Mouse (Mus musculus) MEL (cell line): ENCODE measurements around the gene 9130409I23Rik. TPM values are rescaled to one million over a fixed set of nuclear protein-coding genes. Genes with fewer than 3 reads are reported as not detected.

Experiments used
- DNase-seq: peaks from one replicate; pipeline ENCODE4 v3.0.0; 2011; ENCODE audit warnings: low read depth, low spot score
- H3K27ac ChIP-seq: 2 replicates; pipeline ENCODE4 v1.5.1; 2012; ENCODE audit warnings: low read depth, mild to moderate bottlenecking, control low read depth, low read length, moderate library complexity; ENCODE audit not compliant: control insufficient read depth
- H3K27me3 ChIP-seq, 2 experiments: fragments of 150-350 bp in 1 of 2; sonication (generic) in 1 of 2; 2 replicates each; pipeline ENCODE4 v1.6.1; 2012; ENCODE audit warnings: low read length in 2 of 2, mild to moderate bottlenecking in 2 of 2, improper control_type of control experiment in 1 of 2, moderate library complexity in 1 of 2; ENCODE audit not compliant: insufficient read depth in 2 of 2, control insufficient read depth in 1 of 2
- H3K36me3 ChIP-seq, 2 experiments: 2 replicates each; pipeline ENCODE4 v1.6.1; 2012 to 2014; ENCODE audit warnings: low read length in 2 of 2, improper control_type of control experiment in 1 of 2, inconsistent platforms in 1 of 2, mild to moderate bottlenecking in 1 of 2; ENCODE audit not compliant: insufficient read depth in 2 of 2, control insufficient read depth in 1 of 2
- H3K4me1 ChIP-seq, 2 experiments: fragments of 150-350 bp in 1 of 2; sonication (generic) in 1 of 2; 2 replicates each; pipeline ENCODE4 v1.6.1; 2012; ENCODE audit warnings: low read length in 2 of 2, improper control_type of control experiment in 1 of 2, mild to moderate bottlenecking in 1 of 2; ENCODE audit not compliant: insufficient read depth in 2 of 2, control insufficient read depth in 1 of 2
- H3K4me3 ChIP-seq, 2 experiments: fragments of 150-350 bp in 1 of 2; sonication (generic) in 1 of 2; 2 replicates each; pipeline ENCODE4 v1.5.1; 2012; ENCODE audit warnings: low read depth in 2 of 2, low read length in 2 of 2, mild to moderate bottlenecking in 2 of 2, moderate library complexity in 2 of 2, control low read depth in 1 of 2, improper control_type of control experiment in 1 of 2; ENCODE audit not compliant: control insufficient read depth in 1 of 2, insufficient read depth in 1 of 2
- H3K79me2 ChIP-seq: 2 replicates; pipeline ENCODE4 v1.6.1; 2012; ENCODE audit warnings: mild to moderate bottlenecking, low read length, moderate library complexity; ENCODE audit not compliant: control insufficient read depth, poor library complexity, insufficient read depth
- H3K9ac ChIP-seq: 2 replicates; pipeline ENCODE4 v1.6.1; 2012; ENCODE audit warnings: low read depth, mild to moderate bottlenecking, control low read depth, low read length, moderate library complexity; ENCODE audit not compliant: control insufficient read depth, poor library complexity, severe bottlenecking
- H3K9me3 ChIP-seq: fragments of 150-350 bp; sonication (generic); replicated peaks from 2 replicates; pipeline ENCODE4 v1.6.1; 2012; ENCODE audit warnings: mild to moderate bottlenecking, low read length, improper control_type of control experiment, moderate library complexity; ENCODE audit not compliant: insufficient read depth
- BHLHE40 ChIP-seq: IDR thresholded peaks from 2 replicates; pipeline ENCODE4 v1.6.1; 2012; ENCODE audit warnings: low read depth, mild to moderate bottlenecking, inconsistent platforms, low read length, improper control_type of control experiment, borderline replicate concordance
- CHD1 ChIP-seq: IDR thresholded peaks from 2 replicates; pipeline ENCODE4 v1.6.1; 2012; ENCODE audit warnings: low read depth, mild to moderate bottlenecking, inconsistent platforms, low read length, improper control_type of control experiment
- CTCF ChIP-seq, 3 experiments: IDR thresholded peaks in 2 of 3; conservative IDR thresholded peaks in 1 of 3; 2 replicates each; pipeline ENCODE4 v1.5.1; 2011 to 2012; ENCODE audit warnings: low read length in 3 of 3, low read depth in 2 of 3, mild to moderate bottlenecking in 2 of 3, improper control_type of control experiment in 1 of 3, inconsistent platforms in 1 of 3, mixed read lengths in 1 of 3, moderate library complexity in 1 of 3; ENCODE audit not compliant: control insufficient read depth in 1 of 3, insufficient read depth in 1 of 3, poor library complexity in 1 of 3, severe bottlenecking in 1 of 3
- HCFC1 ChIP-seq: IDR thresholded peaks from 2 replicates; pipeline ENCODE4 v1.6.1; 2012; ENCODE audit warnings: low read depth, mild to moderate bottlenecking, inconsistent platforms, low read length, improper control_type of control experiment, moderate library complexity
- MAFK ChIP-seq: IDR thresholded peaks from 2 replicates; pipeline ENCODE4 v1.6.1; 2011; ENCODE audit warnings: low read depth, mild to moderate bottlenecking, low read length, improper control_type of control experiment, borderline replicate concordance
- MAX ChIP-seq: IDR thresholded peaks from 2 replicates; pipeline ENCODE4 v1.6.1; 2011; ENCODE audit warnings: low read length, improper control_type of control experiment
- MXI1 ChIP-seq: IDR thresholded peaks from 2 replicates; pipeline ENCODE4 v1.6.1; 2011; ENCODE audit warnings: mild to moderate bottlenecking, low read depth, low read length, improper control_type of control experiment
- MYC ChIP-seq: IDR thresholded peaks from 2 replicates; pipeline ENCODE4 v1.6.1; 2011; ENCODE audit warnings: low read depth, mild to moderate bottlenecking, low read length, improper control_type of control experiment, moderate library complexity
- POLR2AphosphoS2 ChIP-seq: IDR thresholded peaks from 2 replicates; pipeline ENCODE4 v1.6.1; 2011; ENCODE audit warnings: low read length, improper control_type of control experiment
- RAD21 ChIP-seq: IDR thresholded peaks from 2 replicates; pipeline ENCODE4 v1.6.1; 2011; ENCODE audit warnings: mild to moderate bottlenecking, low read depth, low read length, improper control_type of control experiment
- RCOR1 ChIP-seq: IDR thresholded peaks from 2 replicates; pipeline ENCODE4 v1.6.1; 2012; ENCODE audit warnings: low read depth, mild to moderate bottlenecking, inconsistent platforms, low read length, improper control_type of control experiment
- SIN3A ChIP-seq: IDR thresholded peaks from 2 replicates; pipeline ENCODE4 v1.6.1; 2012; ENCODE audit warnings: low read length, improper control_type of control experiment, inconsistent platforms
- SMC3 ChIP-seq: IDR thresholded peaks from 2 replicates; pipeline ENCODE4 v1.6.1; 2011; ENCODE audit warnings: low read depth, low read length, improper control_type of control experiment
- TBP ChIP-seq: IDR thresholded peaks from 2 replicates; pipeline ENCODE4 v1.8.0; 2011; ENCODE audit warnings: low read depth, low read length, improper control_type of control experiment
- USF1 ChIP-seq: IDR thresholded peaks from 2 replicates; pipeline ENCODE4 v1.6.1; 2014; ENCODE audit warnings: low read depth, mild to moderate bottlenecking, inconsistent platforms, low read length, improper control_type of control experiment, moderate library complexity
- USF2 ChIP-seq, 2 experiments: IDR thresholded peaks; 2 replicates each; pipeline ENCODE4 v1.6.1; 2011 to 2012; ENCODE audit warnings: improper control_type of control experiment in 2 of 2, low read length in 2 of 2, borderline replicate concordance in 1 of 2, inconsistent platforms in 1 of 2, low read depth in 1 of 2, mild to moderate bottlenecking in 1 of 2; ENCODE audit not compliant: insufficient read depth in 1 of 2
- ZMIZ1 ChIP-seq: IDR thresholded peaks from 2 replicates; pipeline ENCODE4 v1.6.1; 2012; ENCODE audit warnings: low read depth, mild to moderate bottlenecking, inconsistent platforms, low read length, improper control_type of control experiment, moderate library complexity
- polyA plus RNA-seq, 2 experiments: library from polyadenylated mRNA; stranded (reverse) in 1 of 2; unstranded in 1 of 2; fragments of >175 nt in 1 of 2; fragments of >200 nt in 1 of 2; gene quantifications; 2 replicates each; pipeline versions ENCODE4 v1.2.1 to v1.2.4; 2012; ENCODE audit warnings: low replicate concordance in 2 of 2, low read depth in 1 of 2; ENCODE audit not compliant: insufficient read length in 2 of 2, insufficient read depth in 1 of 2, missing spikeins in 1 of 2
- total RNA-seq: library from RNA; depleted of rRNA; stranded (reverse); fragments of 300-350 nt; gene quantifications from 2 replicates; pipeline ENCODE4 v1.2.3, GENCODE M21; 2012

The 9130409I23Rik gene
- total and polyA plus RNA-seq, 3 experiments: not detected

DNA sequence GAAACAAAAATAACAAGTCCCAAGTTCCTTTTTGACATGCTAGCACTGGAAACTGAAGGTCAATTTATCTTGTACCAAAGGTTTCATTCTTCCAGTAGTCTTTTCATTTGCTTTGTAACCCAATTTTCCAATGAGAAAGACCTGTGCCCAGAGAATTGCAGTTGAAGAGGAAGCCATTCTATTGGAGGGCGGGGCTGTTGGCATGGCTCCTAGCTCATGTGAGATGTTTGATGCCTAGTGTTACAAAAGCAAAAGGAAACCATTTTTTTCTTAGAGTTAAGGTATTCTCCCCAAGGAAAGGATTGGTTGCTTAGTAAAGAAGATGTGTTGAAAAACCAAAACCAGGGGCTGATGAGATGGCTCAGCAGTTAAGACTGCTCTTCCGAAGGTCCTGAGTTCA is 42.8 kb upstream of the 9130409I23Rik start:
- no peak for TF ChIP-seq USF1
- TF ChIP-seq CTCF (IDR thresholded peaks at IDR 0.05 in 2 of 3, conservative IDR thresholded peaks at IDR 0.05 in 1 of 3; ENCODE audit: control insufficient read depth in 1 of 3, insufficient read depth in 1 of 3, low read depth in 2 of 3, low read length in 3 of 3, poor library complexity in 1 of 3, severe bottlenecking in 1 of 3): no peak
- TF ChIP-seq CHD1: no peak
- H3K27ac ChIP-seq: no peak overlapping the region
- H3K27me3 ChIP-seq: peaks cover 2 to 6% of the 10 kb centered on the region in 2 experiments
- no peaks in the 10 kb centered on the region for H3K79me2 ChIP-seq
- no peaks in the 10 kb centered on the region for H3K36me3 ChIP-seq
- no peak overlapping the region for H3K9ac ChIP-seq
- no peak overlapping the region for H3K4me3 ChIP-seq
- no peak for DNase-seq
- H3K4me1 ChIP-seq: no peaks in the 10 kb centered on the region
- H3K9me3 ChIP-seq: no peaks in the 10 kb centered on the region

DNA sequence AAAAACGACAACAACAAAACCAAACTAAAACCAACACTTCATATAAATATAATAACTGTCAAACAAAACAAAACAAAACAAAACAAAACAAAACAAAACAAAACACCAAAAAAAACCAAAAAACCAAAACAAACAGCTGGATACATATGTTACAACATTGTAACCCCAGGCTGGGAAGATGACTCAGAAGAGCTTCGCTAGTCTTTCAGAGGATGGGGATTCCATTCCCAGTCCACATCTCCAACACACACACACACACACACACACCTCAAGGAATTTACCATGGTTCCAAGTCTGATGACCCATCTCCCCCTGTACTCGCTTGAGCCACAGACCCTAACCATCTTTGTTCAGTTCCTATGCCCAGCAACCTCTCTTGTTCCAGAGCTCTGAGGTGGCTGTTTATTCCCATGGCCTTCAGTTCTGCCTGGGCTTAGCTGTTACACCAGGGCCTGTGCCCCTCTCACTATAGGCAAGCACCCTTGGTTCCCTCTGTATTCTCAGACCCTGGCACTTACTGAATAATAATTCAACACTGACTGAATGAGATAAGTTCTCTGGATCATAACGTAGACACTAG is 41.9 kb upstream of the 9130409I23Rik start:
- TF ChIP-seq USF1 (no peak), TBP (no peak), USF2 (IDR thresholded peaks at IDR 0.05; ENCODE audit: borderline replicate concordance in 1 of 2, insufficient read depth in 1 of 2, low read depth in 1 of 2, low read length in 2 of 2) (no peak), POLR2AphosphoS2 (no peak), ZMIZ1 (no peak), MAFK (no peak), MXI1 (no peak), BHLHE40 (no peak), SIN3A (no peak), MYC (no peak), RAD21 (no peak), RCOR1 (no peak), MAX (no peak), HCFC1 (no peak), SMC3 (no peak)
- H3K36me3 ChIP-seq: no peaks in the 10 kb centered on the region
- no peak overlapping the region for H3K9ac ChIP-seq
- H3K79me2 ChIP-seq: no peaks in the 10 kb centered on the region
- no peaks in the 10 kb centered on the region for H3K9me3 ChIP-seq
- H3K27me3 ChIP-seq: peaks cover 2 to 6% of the 10 kb centered on the region in 2 experiments
- no peak for DNase-seq
- H3K4me3 ChIP-seq: no peak overlapping the region
- no peaks in the 10 kb centered on the region for H3K4me1 ChIP-seq
- H3K27ac ChIP-seq: no peak overlapping the region
